Mouse (Mus musculus) brain, embryonic 14.5 days (tissue): ENCODE measurements around the gene BC025446. TPM values are rescaled to one million over a fixed set of nuclear protein-coding genes. Genes with fewer than 3 reads are reported as not detected.
"Not testable (repeated sequence)": the region's sequence is repeated elsewhere in the genome, so short reads cannot be mapped to it uniquely, and the experiment has no call there.

ENCODE experiments used
- DNase-seq: peaks from one replicate; pipeline ENCODE4 v3.0.0-alpha.2; 2011; ENCODE audit warnings: low read depth
- CTCF ChIP-seq: fragments of 200-500 bp; IDR thresholded peaks from 2 replicates; pipeline ENCODE4 v1.5.1; 2012; ENCODE audit warnings: inconsistent platforms, mild to moderate bottlenecking, moderate library complexity, borderline replicate concordance; ENCODE audit not compliant: insufficient read depth, insufficient read length; ENCODE audit errors: extremely low read depth
- POLR2A ChIP-seq: fragments of 200-500 bp; IDR thresholded peaks from 2 replicates; pipeline ENCODE4 v1.6.1; 2012; ENCODE audit warnings: mild to moderate bottlenecking, inconsistent platforms, borderline replicate concordance; ENCODE audit not compliant: poor library complexity, insufficient read depth, insufficient read length, severe bottlenecking; ENCODE audit errors: extremely low read depth
- polyA plus RNA-seq: library from polyadenylated mRNA; depleted of rRNA; stranded (reverse); fragments of >200 nt; gene quantifications from 2 replicates; pipeline ENCODE4 v1.2.3, GENCODE M21; 2012; rRNA removed

Gene BC025446
- not detected in 2 replicates for polyA plus RNA-seq

DNA sequence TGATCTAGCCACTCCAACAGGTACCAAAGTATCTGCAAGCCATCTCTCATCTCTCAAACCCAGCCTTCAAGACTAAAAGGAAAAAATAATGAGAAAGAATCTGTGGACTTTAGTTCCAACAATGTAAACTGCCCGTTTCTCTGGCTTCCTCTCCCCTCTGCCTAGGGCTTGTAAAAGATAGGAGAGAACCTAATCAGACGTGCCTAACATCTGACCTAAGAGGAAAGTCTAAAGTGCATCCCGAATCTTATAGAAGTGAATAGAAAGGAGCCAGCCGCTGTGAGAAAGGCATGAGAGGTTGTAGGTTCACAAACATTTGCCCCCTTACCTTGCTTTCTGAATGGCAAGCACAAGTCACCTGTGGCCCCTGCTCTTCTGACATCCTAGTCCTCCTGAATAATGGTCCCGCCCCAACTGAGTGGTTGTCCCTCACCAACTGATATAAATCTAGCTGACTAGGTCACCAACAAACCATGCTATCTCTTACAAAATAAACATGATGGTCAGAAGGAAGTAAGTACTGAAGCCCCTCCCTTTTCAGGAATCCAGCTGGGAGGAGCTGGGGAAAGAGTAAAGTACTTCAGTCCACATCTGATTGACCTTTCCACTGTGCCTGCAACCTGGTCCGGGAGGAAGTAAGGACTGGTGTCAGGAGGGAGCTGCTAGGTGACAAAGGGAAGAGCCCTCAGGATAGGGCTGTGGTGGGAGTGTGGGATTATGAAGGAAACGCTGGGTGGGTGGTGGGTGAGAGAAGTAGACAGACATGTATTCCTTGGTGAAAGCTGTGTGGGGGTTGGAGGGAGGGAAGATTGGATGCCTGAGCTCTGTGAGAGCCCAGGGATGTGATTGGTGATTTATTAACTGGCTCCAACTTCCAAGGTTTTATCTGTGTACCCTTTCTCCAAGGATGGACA is at the start of gene BC025446:
Gene BC025446 (plus strand): TSS at position 599 of the 914 bp plus-strand sequence.
- TF ChIP-seq POLR2A: no peak
- TF ChIP-seq CTCF: no peak
- DNase-seq: no peak

DNA sequence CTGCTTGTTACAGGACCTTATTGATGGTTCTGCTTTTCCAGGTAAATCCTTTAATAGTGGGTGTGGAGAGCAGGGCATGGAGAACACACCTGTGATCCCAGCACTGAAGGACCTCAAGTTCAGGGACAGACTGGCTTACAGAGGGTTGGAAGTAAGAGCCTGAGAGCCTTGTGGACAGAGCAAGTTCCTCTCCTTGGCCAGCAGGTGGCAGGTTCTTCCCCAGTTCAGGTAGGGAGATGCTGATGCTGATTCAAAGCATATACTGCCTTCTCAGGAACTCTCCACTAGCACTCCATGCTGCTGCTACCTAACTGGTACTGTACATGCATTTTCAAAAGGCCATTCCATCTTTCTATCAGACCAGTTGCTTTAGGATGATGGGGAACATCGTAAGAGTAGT is 40.7 kb upstream of the BC025446 start:
- DNase-seq: peak; percentile 65
- TF ChIP-seq POLR2A: no peak
- peak; percentile 66 for TF ChIP-seq CTCF

DNA sequence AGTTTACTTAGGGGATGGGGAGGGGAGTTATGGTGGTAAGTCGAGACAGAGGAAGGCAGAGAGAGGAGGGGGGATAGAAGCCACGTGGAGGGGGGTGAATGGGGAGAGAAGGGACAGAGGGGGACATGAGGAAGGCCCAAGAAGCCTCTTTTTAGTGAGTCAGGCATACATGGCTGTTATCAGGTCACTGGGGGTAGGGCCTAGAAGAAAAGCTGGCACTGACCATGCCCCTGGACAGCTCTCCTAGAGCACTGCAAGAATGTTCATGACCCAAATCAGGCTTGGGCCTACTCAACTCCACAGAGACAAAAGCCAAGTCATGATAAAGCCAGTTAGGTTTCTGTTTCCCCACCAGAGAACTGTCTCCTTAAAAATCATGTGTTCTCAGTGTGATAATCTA is 29.9 kb upstream of the BC025446 start:
- no peak for DNase-seq
- TF ChIP-seq POLR2A (no peak), CTCF (no peak)

DNA sequence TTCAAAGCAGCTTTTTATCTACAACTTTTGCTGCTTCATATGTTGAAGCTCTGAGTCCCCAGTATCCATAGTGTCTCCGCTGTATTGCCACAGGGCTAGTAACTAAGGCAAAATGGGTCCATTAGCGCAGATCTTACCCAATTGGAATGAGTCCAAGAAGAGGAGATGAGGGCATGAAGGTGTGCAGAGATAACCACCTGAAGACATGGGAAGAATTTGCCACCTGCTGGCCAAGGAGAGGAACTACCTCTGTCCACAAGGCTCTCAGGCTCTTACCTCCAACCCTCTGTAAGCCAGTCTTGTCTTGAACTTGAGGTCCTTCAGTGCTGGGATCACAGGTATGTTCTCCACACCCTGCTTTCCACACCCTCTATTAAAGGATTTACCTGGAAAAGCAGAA is 27.1 kb upstream of the BC025446 start:
- DNase-seq: peak; percentile 44
- TF ChIP-seq POLR2A (no peak), CTCF (peak; percentile 60)

DNA sequence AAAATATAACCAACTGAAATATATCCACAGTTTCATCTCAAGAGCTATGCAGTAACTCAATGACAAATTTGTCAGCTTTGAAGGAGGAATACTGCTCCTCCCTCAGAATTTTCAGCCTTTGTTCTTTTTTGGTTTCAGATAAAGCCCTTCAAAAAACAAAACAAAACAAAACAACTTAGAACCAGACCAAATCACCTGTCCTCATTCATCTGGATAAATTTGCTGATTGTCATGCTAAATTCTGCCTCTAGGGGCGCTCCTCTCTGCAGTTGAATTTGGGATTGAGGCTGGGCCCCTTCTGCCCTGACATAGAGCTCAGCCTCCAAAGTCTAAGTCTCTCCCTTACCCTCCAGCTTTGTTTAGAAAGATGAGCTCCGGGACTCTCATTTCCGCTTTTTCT is 25.6 kb upstream of the BC025446 start:
- not testable (repeated sequence) for DNase-seq

DNA sequence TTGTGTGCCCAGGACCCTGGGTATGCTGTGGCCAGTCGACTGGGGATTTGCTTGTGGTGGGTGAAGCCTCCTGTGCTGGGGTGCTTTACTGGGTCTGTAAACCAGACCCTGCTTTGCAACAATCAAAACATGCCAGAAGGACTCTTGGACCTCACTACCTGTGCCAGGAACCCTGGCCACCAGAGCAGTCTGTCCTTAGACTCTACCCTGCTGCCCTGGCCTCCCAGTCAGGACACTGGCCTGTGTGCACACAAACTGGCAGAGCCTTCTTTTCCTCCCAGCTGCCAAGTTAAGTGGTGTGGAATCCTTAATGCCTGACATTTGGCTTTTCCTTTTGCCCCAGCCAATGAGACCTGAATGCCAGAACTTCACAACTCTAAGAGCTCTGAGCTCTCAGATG is 655 bp downstream of the BC025446 start:
- no peak for DNase-seq
- TF ChIP-seq CTCF (no peak), POLR2A (no peak)

DNA sequence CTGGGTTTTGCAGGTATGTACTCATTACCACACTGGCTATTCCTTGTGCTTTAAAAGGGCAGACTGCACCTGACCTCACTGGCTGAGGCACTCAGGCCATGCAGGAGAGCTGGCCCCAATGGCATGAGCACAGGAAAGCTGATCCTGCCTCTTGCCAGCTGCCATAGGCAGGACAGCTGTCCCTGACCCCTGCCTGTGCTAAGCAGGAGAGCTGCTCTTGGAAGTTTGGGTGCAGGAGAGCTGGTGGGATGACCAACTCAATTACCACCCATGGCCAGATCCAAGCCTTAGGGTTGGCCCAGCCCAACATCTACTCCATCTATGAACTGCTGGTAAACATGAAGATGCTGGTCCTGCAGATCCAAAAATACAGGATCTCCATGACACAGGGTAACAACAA is 5.8 kb downstream of the BC025446 start:
- TF ChIP-seq POLR2A (no peak), CTCF (no peak)

DNA sequence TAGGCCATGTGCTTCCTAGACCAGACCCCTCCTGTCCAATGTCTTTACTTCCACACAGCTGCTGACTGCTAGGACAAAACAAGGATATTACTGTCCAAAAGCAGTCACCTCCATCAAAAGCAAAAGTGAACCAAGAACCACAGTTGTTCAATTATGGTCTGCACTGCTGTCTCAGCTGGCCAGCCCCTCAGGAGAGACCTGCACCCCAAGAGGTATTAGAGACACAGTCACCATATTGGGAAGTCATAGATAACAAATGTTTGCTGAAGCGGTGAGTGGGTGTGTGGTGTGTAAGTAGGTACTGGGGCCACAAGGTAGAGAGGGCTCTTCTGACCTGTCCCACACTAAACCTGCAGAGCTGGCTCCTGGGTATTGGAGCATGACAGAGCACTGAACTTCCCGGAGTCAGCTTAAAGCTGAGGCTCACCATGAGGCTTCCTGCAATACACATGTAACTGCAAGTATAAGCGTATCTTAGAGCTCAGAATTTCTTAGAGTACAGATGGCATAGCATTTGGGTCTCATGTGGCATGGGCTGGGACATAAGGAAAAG is 21.6 kb downstream of the BC025446 start:
- DNase-seq: no peak
- TF ChIP-seq POLR2A (no peak), CTCF (no peak)

More for the DNA sequence above, 5.8 kb downstream of the BC025446 start:
- no peak for DNase-seq

DNA sequence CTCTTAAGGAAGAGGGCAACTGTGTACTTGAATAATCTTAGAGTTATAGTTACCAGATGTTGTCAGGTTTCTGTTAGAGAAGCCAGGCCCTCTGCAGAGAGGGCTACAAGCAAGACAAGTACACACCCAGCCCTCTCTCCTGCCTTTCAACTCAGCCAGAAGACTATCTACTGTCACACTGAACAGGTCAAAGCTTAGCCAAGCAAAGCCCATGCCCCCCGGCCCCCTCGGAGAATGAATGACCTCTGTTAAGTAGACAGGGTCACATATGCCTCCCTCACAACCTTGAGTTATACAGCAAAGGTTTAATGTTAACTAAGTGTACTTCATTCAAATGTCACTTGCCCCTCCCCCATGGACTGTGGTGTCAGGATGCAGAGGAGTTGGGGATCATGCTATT is 24.4 kb downstream of the BC025446 start:
- no peak for TF ChIP-seq POLR2A
- TF ChIP-seq CTCF: no peak
- DNase-seq: no peak

DNA sequence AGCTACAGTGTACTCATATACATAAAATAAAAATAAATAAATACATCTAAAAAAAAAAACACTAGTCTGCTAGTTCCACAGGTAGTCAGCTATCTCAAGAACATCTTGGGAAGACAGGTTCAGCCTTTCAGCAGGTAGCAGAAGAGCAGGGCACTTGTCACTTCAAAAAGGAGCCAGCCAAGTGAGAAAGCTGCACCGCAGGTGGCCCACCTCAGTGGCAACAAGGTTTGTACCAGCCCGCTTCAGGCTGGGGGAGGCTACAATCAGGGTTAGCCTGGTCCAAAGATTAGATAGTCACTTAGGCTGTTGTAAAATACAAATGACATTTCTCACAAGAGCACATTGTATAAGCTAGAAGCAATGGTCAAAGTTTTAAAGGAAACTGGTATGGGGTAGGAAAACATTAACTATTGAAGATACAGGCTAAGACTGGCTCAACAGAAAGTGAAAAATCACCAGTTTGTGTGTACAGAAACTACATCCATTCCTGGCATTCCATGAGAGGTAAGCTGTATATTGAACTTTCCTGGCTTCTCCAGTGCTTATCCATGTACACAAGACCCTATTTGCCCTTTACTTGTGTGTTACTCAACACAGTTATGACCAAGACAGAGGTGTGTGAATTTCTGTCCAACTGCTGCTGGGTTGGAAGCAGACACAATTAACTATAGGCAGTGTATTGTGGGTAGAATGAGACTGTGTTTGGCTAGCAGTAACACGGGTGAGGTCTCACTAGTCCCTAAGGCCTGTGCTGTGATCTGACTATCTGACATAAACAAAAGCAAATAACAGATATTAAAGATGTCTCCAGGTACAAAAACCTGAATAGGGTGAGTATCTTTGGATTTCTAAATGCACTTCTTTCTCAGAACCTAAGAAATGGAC is 26.8 kb downstream of the BC025446 start:
- no peak for TF ChIP-seq POLR2A
- no peak for TF ChIP-seq CTCF
- DNase-seq: no peak

DNA sequence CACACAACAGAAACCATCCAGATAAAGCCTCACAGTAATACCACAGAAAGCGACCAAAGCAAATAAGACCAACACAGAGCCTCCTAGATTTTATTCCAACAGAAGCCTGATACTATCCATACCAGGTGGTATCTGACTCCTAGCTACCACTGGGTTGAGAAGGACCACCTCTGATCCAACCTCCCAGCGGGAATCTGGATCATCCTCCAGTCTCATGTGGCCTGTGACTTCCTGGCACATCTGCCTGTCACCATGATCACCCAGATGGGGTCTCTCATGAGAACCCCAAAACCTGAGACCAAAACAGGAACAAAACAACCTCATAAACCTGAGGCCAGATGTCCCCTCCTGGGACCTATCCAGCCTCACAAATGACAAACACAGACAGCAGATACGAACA is 38.5 kb downstream of the BC025446 start:
- no peak for DNase-seq
- TF ChIP-seq CTCF (no peak), POLR2A (no peak)
